Mouse (Mus musculus) heart, postnatal 0 days (tissue): ENCODE measurements at regions not wholly inside any gene's neighbourhood (a gene's known extent, or its start where the extent isn't known, plus 50 kb on each side); places are given as distances from the start of the nearest gene placed in this dataset.

ENCODE experiments used
- CTCF ChIP-seq: IDR thresholded peaks from 2 replicates; pipeline ENCODE4 v1.5.1; 2016; ENCODE audit warnings: antibody characterized with exemption, control low read depth, low read depth
- EP300 ChIP-seq: IDR thresholded peaks from 2 replicates; pipeline ENCODE4 v1.6.1; 2016; ENCODE audit warnings: antibody characterized with exemption, low read depth

DNA sequence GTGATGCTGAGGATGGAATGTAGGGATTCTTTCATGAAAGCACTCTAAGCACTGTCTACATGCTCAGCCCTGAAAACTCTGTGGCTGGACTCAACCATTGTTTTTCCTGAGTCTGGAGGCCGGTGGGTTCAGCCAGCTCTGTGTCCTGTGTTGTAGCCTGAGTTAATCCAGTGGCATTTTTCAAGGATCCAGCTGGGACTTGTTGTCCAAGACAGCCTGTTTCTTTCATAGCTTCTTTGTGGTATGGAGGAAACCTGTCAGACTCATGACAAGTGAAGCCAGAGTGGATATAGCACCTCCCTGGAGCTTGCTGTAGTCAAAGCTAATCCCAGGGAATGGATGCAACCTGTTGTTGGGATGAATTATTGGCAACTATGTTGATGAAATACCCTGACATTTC is 108.9 kb upstream of the Nmur2 start:
- TF ChIP-seq EP300, result no peak
- TF ChIP-seq CTCF, result no peak
